Mouse (Mus musculus) megakaryocyte, embryonic 14.5 days (primary cell): ENCODE measurements at regions not wholly inside any gene's neighbourhood (a gene's known extent, or its start where the extent isn't known, plus 50 kb on each side); places are given as distances from the start of the nearest gene placed in this dataset.

ENCODE experiments used
- FLI1 ChIP-seq: IDR thresholded peaks from 2 replicates; pipeline ENCODE4 v1.6.1; 2012; ENCODE audit warnings: low read length, inconsistent platforms, mixed read lengths
- GATA1 ChIP-seq: IDR thresholded peaks from 3 replicates; pipeline ENCODE4 v1.6.1; 2012; ENCODE audit warnings: mixed read lengths, low read length, inconsistent platforms, borderline replicate concordance

DNA sequence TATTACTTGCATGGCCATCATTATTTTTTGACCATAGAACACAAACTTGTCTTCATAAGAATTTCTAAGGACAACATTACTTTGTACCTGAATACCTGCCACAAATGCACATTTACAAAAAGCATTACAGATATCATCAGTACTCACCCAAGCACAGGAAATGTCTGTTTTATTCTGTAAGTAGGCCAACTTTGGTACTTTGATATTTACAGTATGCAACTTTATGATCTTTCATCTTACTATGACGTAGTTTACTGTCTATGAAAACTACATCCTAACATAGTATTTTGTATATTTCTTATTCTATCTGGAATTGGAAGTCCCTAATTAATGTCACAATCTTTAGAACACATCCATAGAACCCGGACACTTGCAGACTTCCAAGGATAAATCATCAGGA, 282.2 kb upstream of the Egfl6 start:
- TF ChIP-seq GATA1 (no peak), FLI1 (no peak)
